Mouse (Mus musculus) urinary bladder, postnatal 0 days (tissue): Measurements from ENCODE around the gene Tex52. TPM values are rescaled to one million over a fixed set of nuclear protein-coding genes. Genes with fewer than 3 reads are reported as not detected.

Experiments used
- polyA plus RNA-seq: library from polyadenylated mRNA; unstranded; fragments of >200 nt; fragmentation: Nextera tagmentation; extraction: Ambion mirVana; gene quantifications from 2 replicates; pipeline ENCODE4 v1.2.1, GENCODE M21; 2015

Tex52 gene
- polyA plus RNA-seq = 0.13 TPM in 1 of 2 replicates, not detected in the other

DNA sequence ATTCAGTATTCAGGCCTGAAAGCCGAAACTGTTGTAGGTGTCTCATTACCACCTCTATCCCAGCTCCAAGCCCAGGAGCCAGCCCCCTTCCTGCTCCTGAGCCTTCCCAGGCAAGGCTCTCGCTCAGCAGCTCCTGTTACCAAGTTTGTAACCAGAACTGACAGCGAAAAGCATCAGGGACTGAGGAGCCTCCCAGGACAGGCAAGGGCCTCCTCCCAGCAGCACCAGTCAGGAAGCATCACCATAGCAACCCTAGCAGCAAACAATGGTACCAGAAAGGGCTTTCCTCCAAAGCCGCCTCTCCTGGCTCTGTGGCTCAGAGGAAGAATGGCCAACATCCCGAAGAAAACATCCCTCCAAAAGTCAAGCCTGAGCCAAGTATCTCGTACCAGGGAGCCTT is at the start of gene Tex52, which contains the start of gene Gm44596:
Gene Tex52 (plus strand): TSS at position 265 of the 400 bp plus-strand sequence.
Gene Gm44596 (plus strand): TSS at position 312 of the 400 bp plus-strand sequence.

DNA sequence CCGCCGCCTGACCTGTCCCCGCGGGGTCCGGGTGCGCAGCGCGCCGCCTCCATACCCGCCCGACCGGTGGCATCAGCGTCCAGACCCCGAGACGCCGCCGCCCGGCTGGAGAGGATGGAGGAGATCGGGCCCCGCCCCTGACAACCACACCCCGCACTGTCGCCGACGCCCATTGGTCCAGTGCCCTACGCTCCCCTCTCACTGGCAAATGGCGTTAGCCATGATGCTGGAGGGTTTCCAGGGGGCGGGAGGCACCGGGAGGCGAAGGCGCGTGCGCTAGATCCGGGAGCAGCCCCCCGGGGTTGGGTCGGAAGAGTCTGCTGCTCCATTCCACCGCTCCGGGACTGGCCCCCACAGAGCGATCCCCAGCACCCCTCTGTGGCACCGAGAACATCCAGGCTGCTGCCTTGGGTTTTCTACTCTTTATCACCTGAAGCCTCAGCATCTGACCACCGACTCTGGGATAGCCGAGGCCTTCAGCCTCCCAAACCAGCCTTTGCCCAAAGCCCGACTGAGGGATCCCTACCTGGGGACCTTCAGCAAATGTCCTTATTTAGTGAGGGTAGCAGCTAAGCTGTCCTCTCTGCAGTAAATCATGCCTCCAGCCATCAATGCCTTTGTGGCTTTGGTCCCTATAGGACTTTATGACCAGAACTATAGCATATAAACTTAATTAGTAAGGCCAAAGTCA is 19.4 kb upstream of the Tex52 start, which contains the start of gene Tulp3:
Gene Tulp3 (minus strand): TSS at position 126 of the 691 bp plus-strand sequence.

DNA sequence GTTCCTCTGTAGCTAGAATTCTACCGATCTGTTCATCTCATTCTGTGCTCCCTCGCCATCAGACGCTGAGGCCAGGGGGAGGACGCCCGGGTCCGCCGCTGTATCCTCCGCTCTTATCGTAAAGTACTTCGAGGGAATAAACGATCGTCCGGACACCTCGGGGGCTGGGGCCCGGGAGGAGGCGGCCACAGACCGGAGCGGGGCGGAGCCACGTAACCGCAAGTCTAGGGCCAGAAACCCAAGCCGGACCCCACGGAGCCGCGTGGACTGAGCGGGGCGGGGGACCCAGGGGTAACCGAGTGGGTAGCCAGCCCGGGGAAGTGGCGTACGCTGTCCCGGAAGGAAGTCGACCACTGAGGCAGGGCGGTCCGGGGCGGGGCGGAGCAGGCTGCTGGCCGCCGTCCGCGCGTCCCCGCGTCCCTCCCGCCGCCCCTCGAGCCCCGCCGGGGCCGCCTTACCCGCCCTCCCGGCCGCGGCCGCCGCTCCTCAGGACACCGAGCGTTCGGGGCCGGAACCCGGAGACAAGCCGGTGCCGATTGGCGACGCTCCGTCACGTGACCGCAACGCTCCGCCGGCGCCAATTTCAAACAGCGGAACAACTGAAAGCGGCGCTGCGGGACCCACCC is 12.8 kb upstream of the Tex52 start, which contains the start of the genes Rhno1 and Foxm1:
Gene Rhno1 (minus strand): TSS at position 531 of the 626 bp plus-strand sequence.
Gene Foxm1 (plus strand): TSS at position 587 of the 626 bp plus-strand sequence.

DNA sequence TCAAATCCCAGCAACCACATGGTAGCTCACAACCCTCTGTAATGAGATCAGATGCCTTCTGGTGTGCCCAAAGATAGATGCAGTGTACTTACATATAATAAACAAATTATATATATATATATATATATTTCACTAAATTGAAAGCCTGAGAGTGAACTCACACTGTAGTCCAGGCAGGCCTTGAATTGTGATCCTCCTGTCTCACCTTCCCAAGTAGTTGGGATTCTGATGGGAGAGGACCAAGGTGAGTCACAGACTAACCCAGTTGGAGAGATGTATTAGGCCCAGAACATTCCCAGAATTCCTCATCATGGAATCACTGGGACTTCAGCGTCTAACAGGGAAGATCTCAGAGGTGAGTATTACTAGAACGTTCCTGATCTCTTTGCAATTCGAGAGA is 23.7 kb downstream of the Tex52 start, which contains the start of gene Nrip2:
Gene Nrip2 (plus strand): TSS at position 301 of the 400 bp plus-strand sequence.

DNA sequence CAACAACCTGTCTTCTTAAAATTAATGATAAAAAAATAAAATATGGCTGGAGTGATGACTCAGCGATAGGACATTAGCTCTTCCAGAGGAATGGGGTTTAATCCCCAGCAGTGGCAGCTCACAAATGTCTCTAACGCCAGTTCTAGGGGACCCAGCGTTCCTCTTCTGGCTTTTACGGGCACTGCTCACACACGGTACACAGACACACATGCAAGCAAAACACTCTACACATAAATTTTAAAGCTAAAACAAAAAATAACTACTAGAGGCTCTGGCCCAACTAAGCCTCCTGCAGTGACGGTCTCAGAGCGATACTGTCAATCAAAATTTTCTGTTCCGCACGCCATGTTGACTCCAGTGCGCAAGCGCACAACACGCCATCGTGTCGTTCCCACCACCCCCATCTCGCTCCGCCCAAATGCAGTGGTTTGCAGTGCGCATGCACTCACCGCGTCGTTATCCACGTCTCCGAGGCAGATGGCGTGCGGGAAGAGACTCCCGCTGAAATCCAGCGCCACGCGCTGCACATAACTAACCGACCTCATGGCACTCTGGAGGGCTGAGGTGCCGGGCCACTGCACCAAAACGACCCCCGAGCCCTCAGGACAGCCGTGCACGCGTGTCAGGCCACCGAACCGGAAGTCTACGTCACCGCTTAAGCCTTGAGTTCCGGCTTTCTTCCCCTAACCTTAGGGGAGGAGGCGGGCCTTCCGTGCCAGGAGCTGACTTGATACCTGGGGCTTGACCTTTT is 49.2 kb downstream of the Tex52 start, which contains the start of gene Itfg2:
Gene Itfg2 (minus strand): TSS at position 663 of the 751 bp plus-strand sequence.

Other genes with a start within 250 kb of the Tex52 start
- 153 and 176 TPM in 2 replicates for gene Tspan9, start 231.9 kb upstream of the Tex52 start, polyA plus RNA-seq
- 2.4 and 4.3 TPM in 2 replicates for gene Tead4, start 74.6 kb upstream of the Tex52 start, polyA plus RNA-seq
- 10.8 and 13.1 TPM in 2 replicates for gene Tulp3, start 19.6 kb upstream of the Tex52 start, polyA plus RNA-seq
- 42.8 and 47.6 TPM in 2 replicates for gene Rhno1, start 12.5 kb upstream of the Tex52 start, polyA plus RNA-seq
- 5.6 and 9.6 TPM in 2 replicates for gene Foxm1, start 12.5 kb upstream of the Tex52 start, polyA plus RNA-seq
- gene Gm44596, start within 50 bp of the Tex52 start, polyA plus RNA-seq = not detected in 2 replicates
- gene Nrip2, start 23.8 kb downstream of the Tex52 start, polyA plus RNA-seq = 1.2 and 1.7 TPM in 2 replicates
- gene Itfg2, start 49.5 kb downstream of the Tex52 start, polyA plus RNA-seq = 13.5 and 16.7 TPM in 2 replicates
- gene Fkbp4, start 63.2 kb downstream of the Tex52 start, polyA plus RNA-seq = 116 and 137 TPM in 2 replicates
- 0.15 and 1.6 TPM in 2 replicates for gene Pzp, start 151.3 kb downstream of the Tex52 start, polyA plus RNA-seq
- gene A2ml1, start 206.2 kb downstream of the Tex52 start, polyA plus RNA-seq = not detected in 2 replicates
- gene Klrb1a, start 248.1 kb downstream of the Tex52 start, polyA plus RNA-seq = not detected in 2 replicates